In genomic region chr7:142663931-142664421, GRCm38 (mm10) we compare ENCODE assay signal across 9 mouse cellular contexts. TPM values are rescaled to one million over a fixed set of nuclear protein-coding genes. Genes with fewer than 3 reads are reported as not detected.
A peak's percentile ranks its signal among the peaks of the same experiment; 100 is the strongest.
DNase-seq lines count a peak whose midpoint lies in the region; ATAC-seq and TF ChIP-seq lines count a peak whose summit lies in the region.
"Had no signal": no experiment of that assay in that cellular context is flagged by ENCODE, and none has a peak within 500 bp of the region (broad histone marks: within the 10 kb centered on the region; RNA-seq: fewer than 3 reads in every experiment).

No protein-coding gene starts in this region.

- H3K27ac ChIP-seq in heart, embryonic 10.5 days = peak overlapping the region; percentile 99
- no peak overlapping the region for H3K27ac ChIP-seq in bone marrow macrophage, adult 2 months (ENCODE audit: insufficient read depth, low read depth, low read length)
- no peak overlapping the region for H3K27ac ChIP-seq in midbrain, embryonic 11.5 days (ENCODE audit: low read depth, low read length)

- ATAC-seq in midbrain, embryonic 11.5 days (ENCODE audit: low FRiP score) = no peak
- ATAC-seq in erythroblast, adult 5-6 weeks (replicated peaks; ENCODE audit: low FRiP score, poor library complexity, severe bottlenecking) = no peak

- H3K27me3 ChIP-seq in heart, embryonic 10.5 days (ENCODE audit: insufficient read depth, poor library complexity, severe bottlenecking) = peaks cover 85% of the 10 kb centered on the region
- H3K27me3 ChIP-seq in midbrain, embryonic 11.5 days (ENCODE audit: control insufficient read depth, insufficient read depth, low read length) = peaks cover 72% of the 10 kb centered on the region

- peaks cover 48% of the 10 kb centered on the region for H3K4me1 ChIP-seq in heart, embryonic 10.5 days
- H3K4me1 ChIP-seq in bone marrow macrophage, adult 2 months (ENCODE audit: control insufficient read depth, insufficient read depth, low read length) = no peaks in the 10 kb centered on the region
- peaks cover 9% of the 10 kb centered on the region for H3K4me1 ChIP-seq in midbrain, embryonic 11.5 days (ENCODE audit: control insufficient read depth, insufficient read depth, low read length)

- TF ChIP-seq POLR2A in bone marrow macrophage, adult 2 months (IDR thresholded peaks at IDR 0.05; ENCODE audit: borderline replicate concordance, low read depth, low read length) = no peak

- peaks cover 36% of the 10 kb centered on the region for H3K36me3 ChIP-seq in heart, embryonic 10.5 days
- H3K36me3 ChIP-seq in midbrain, embryonic 11.5 days (ENCODE audit: control insufficient read depth, insufficient read depth, low read length) = no peaks in the 10 kb centered on the region

- TF ChIP-seq CTCF in bone marrow macrophage, adult 2 months (IDR thresholded peaks at IDR 0.05; ENCODE audit: low read depth, low read length) = no peak

- DNase-seq in heart, embryonic 10.5 days (ENCODE audit: low spot score) = no peak
- DNase-seq in heart, adult 9 months (ENCODE audit: low spot score in 2 of 2) = no peak
- DNase-seq in heart, postnatal 36 days = peak; percentile 34 to 36
- DNase-seq in midbrain, embryonic 11.5 days (ENCODE audit: low spot score, missing footprints) = peak; percentile 95
- no peak for DNase-seq in right cerebral cortex, postnatal 25 days
- no peak for DNase-seq in adrenal gland, adult 2 months

- peak overlapping the region; percentile 83 for H3K4me3 ChIP-seq in heart, embryonic 10.5 days
- H3K4me3 ChIP-seq in bone marrow macrophage, adult 2 months (ENCODE audit: insufficient read depth, low read length) = peak overlapping the region; percentile 23
- 0 out of 2 replicates have a peak overlapping the region, but pooled peaks have one; percentile 2 for H3K4me3 ChIP-seq in midbrain, embryonic 11.5 days (ENCODE audit: low read depth, low read length)

- intact Hi-C loops in heart, postnatal 36 days (cut with DNase I) = no loop called here

- peak overlapping the region; percentile 1; the same call in 1 of the 2 replicates for H3K4me2 ChIP-seq in midbrain, embryonic 11.5 days

- no peak overlapping the region for H3K9ac ChIP-seq in midbrain, embryonic 11.5 days (ENCODE audit: low read length)

- 0 out of 2 replicates have a peak, but pooled peaks cover 3% of the 10 kb centered on the region for H3K9me3 ChIP-seq in heart, embryonic 10.5 days
- no peaks in the 10 kb centered on the region for H3K9me3 ChIP-seq in midbrain, embryonic 11.5 days (ENCODE audit: control insufficient read depth, low read length)

- WGBS in heart, embryonic 10.5 days = under 1% methylated on average over 53 of the region's 53 CpGs
- 2% methylated on average over 48 of the region's 53 CpGs for WGBS in midbrain, embryonic 11.5 days

RNA-seq across cellular contexts. Expression of gene Igf2, which starts 2.6 kb away (rescaled TPM):
- polyA plus RNA-seq in heart, embryonic 10.5 days (2016; fragmentation: Nextera tagmentation; extraction: Ambion mirVana) = 962 and 991 TPM in 2 replicates
- polyA plus RNA-seq in bone marrow macrophage, adult 2 months (2012; ENCODE audit: insufficient read depth, insufficient read length, missing spikeins) = not detected in 2 replicates
- total RNA-seq in heart, postnatal 36 days (2021) = 10 to 100 TPM; 78.1 to 89.2 TPM
- 126 and 131 TPM in 2 replicates for polyA plus RNA-seq in midbrain, embryonic 11.5 days (2014; fragmentation: Nextera tagmentation; extraction: Ambion mirVana)
- not detected in 2 replicates for total RNA-seq in erythroblast, adult 5-6 weeks (2015; ENCODE audit: low replicate concordance)
- not detected in 2 replicates for total RNA-seq in erythroblast, adult 5-6 weeks (2017; ENCODE audit: low replicate concordance)
- 10 to 100 TPM in 1 of 2 experiments, 1 to 10 TPM in 1; 8.6 to 13.1 TPM for total RNA-seq in adrenal gland, adult 2 months (2021)
- polyA plus RNA-seq in adrenal gland, adult 2 months (2012; rRNA removed) = 22.4 and 32.0 TPM in 2 replicates
- total RNA-seq: CH12.LX had no signal

RNA-seq across cellular contexts. Expression of gene Gm49394, which starts 5.8 kb away (rescaled TPM):
- 0.17 and 0.34 TPM in 2 replicates for polyA plus RNA-seq in heart, embryonic 10.5 days (2016; fragmentation: Nextera tagmentation; extraction: Ambion mirVana)
- not detected in 2 replicates for polyA plus RNA-seq in bone marrow macrophage, adult 2 months (2012; ENCODE audit: insufficient read depth, insufficient read length, missing spikeins)
- total RNA-seq in heart, postnatal 36 days (2021) = under 1 TPM in 1 of 2 experiments, not detected in 1; 0.08 TPM
- not detected in 2 replicates for polyA plus RNA-seq in midbrain, embryonic 11.5 days (2014; fragmentation: Nextera tagmentation; extraction: Ambion mirVana)
- total RNA-seq in erythroblast, adult 5-6 weeks (2015; ENCODE audit: low replicate concordance) = not detected in 2 replicates
- total RNA-seq in erythroblast, adult 5-6 weeks (2017; ENCODE audit: low replicate concordance) = not detected in 2 replicates
- not detected for total RNA-seq in adrenal gland, adult 2 months (2021)
- not detected in 2 replicates for polyA plus RNA-seq in adrenal gland, adult 2 months (2012; rRNA removed)
- total RNA-seq: CH12.LX had no signal

Comparison
In these comparisons a context has a peak if more than half of its experiments do, and no peak if none do; other contexts are left out.
1. DNase-seq: peak in heart, postnatal 36 days (2 of 2) and midbrain, embryonic 11.5 days (single experiment); none in heart, embryonic 10.5 days (single experiment), heart, adult 9 months (0 of 2), right cerebral cortex, postnatal 25 days (single experiment) and adrenal gland, adult 2 months (single experiment).
2. H3K4me3 ChIP-seq: peak in every context shown above with its lines; median percentile 83 in heart, embryonic 10.5 days; 23 in bone marrow macrophage, adult 2 months; 2 in midbrain, embryonic 11.5 days.
3. RNA of gene Igf2, which starts 2.6 kb away (polyA plus RNA-seq): 962 to 991 TPM in heart, embryonic 10.5 days, 126 to 131 TPM in midbrain, embryonic 11.5 days and 22.4 to 32.0 TPM in adrenal gland, adult 2 months; not detected in bone marrow macrophage, adult 2 months; every median in the first group is over 10 times any median in the second.